8 mouse cellular contexts compared by ENCODE assay signal in genomic region chrX:161162314-161163068, GRCm38 (mm10). TPM values are rescaled to one million over a fixed set of nuclear protein-coding genes. Genes with fewer than 3 reads are reported as not detected.
DNase-seq lines count a peak whose midpoint lies in the region; ATAC-seq and TF ChIP-seq lines count a peak whose summit lies in the region.

No protein-coding gene starts in this region.

- no peak for TF ChIP-seq CTCF in stomach, postnatal 0 days (IDR thresholded peaks at IDR 0.05; ENCODE audit: low read depth)

- 22% methylated on average over 22 of the region's 22 CpGs for WGBS in forebrain, embryonic 10.5 days
- WGBS in heart, embryonic 15.5 days: 18% methylated on average over 22 of the region's 22 CpGs
- WGBS in liver, embryonic 13.5 days (ENCODE audit: insufficient replicate concordance): 19% methylated on average over 16 of the region's 22 CpGs
- WGBS in neural tube, embryonic 11.5 days: 22% methylated on average over 22 of the region's 22 CpGs
- 13% methylated on average over 22 of the region's 22 CpGs for WGBS in stomach, postnatal 0 days

- peaks cover 4% of the 10 kb centered on the region; the same call in 1 of the 2 replicates for H3K4me1 ChIP-seq in forebrain, embryonic 10.5 days
- H3K4me1 ChIP-seq in heart, embryonic 15.5 days (replicated peaks): no peaks in the 10 kb centered on the region
- no peaks in the 10 kb centered on the region for H3K4me1 ChIP-seq in liver, embryonic 13.5 days (replicated peaks)
- no peaks in the 10 kb centered on the region for H3K4me1 ChIP-seq in neural tube, embryonic 11.5 days (ENCODE audit: control insufficient read depth, insufficient read depth, low read length)
- H3K4me1 ChIP-seq in stomach, postnatal 0 days (replicated peaks; ENCODE audit: control insufficient read depth, insufficient read depth): no peaks in the 10 kb centered on the region

- peak; percentile 64 for ATAC-seq in heart, embryonic 15.5 days (replicated peaks; ENCODE audit: insufficient number of reproducible peaks, insufficient read depth, low FRiP score, low read depth)
- peak; percentile 96 for ATAC-seq in liver, embryonic 13.5 days (ENCODE audit: low read depth)
- ATAC-seq in neural tube, embryonic 11.5 days (ENCODE audit: insufficient read depth, low FRiP score, low TSS enrichment): peak; percentile 91
- peak; percentile 91 for ATAC-seq in stomach, postnatal 0 days (ENCODE audit: low FRiP score, low TSS enrichment)

- H3K4me2 ChIP-seq in heart, embryonic 15.5 days: peak overlapping the region; percentile 73
- peak overlapping the region; percentile 63 for H3K4me2 ChIP-seq in liver, embryonic 13.5 days
- H3K4me2 ChIP-seq in neural tube, embryonic 11.5 days (ENCODE audit: low read depth): peak overlapping the region; percentile 56
- peak overlapping the region; percentile 66 for H3K4me2 ChIP-seq in stomach, postnatal 0 days (replicated peaks; ENCODE audit: low read depth)

- peak overlapping the region; percentile 58 for H3K4me3 ChIP-seq in forebrain, embryonic 10.5 days
- peak overlapping the region; percentile 60 for H3K4me3 ChIP-seq in heart, embryonic 15.5 days
- peak overlapping the region; percentile 57 for H3K4me3 ChIP-seq in liver, embryonic 13.5 days (replicated peaks)
- peak overlapping the region; percentile 43 for H3K4me3 ChIP-seq in neural tube, embryonic 11.5 days (ENCODE audit: low read depth, low read length)
- peak overlapping the region; percentile 51 for H3K4me3 ChIP-seq in stomach, postnatal 0 days (ENCODE audit: low read depth, low read length)

- peak overlapping the region; percentile 51 for H3K9ac ChIP-seq in heart, embryonic 15.5 days
- peak overlapping the region; percentile 55 for H3K9ac ChIP-seq in liver, embryonic 13.5 days
- H3K9ac ChIP-seq in neural tube, embryonic 11.5 days (ENCODE audit: low read length): peak overlapping the region; percentile 56
- H3K9ac ChIP-seq in stomach, postnatal 0 days (ENCODE audit: low read length): peak overlapping the region; percentile 52

- DNase-seq in CD4-positive, CD25-positive, alpha-beta regulatory T cell, adult 2 months (ENCODE audit: low read depth, low spot score): peak; percentile 47
- DNase-seq in c-Kit-positive CD71-positive TER-119-negative erythroid progenitor cells, embryonic 14.5 days (ENCODE audit: low read depth): peak; percentile 25
- DNase-seq in forebrain, embryonic 10.5 days (ENCODE audit: extremely low spot score, low spot score): peak; percentile 55
- DNase-seq in kidney, postnatal 25 days: peak; percentile 28 to 69
- peak; percentile 18 for DNase-seq in liver, embryonic 13.5 days
- peak; percentile 59 for DNase-seq in neural tube, embryonic 11.5 days (ENCODE audit: low spot score)
- peak; percentile 68 for DNase-seq in stomach, postnatal 0 days (ENCODE audit: low spot score)

- no peak for TF ChIP-seq EP300 in stomach, postnatal 0 days (optimal IDR thresholded peaks at IDR 0.05)

- H3K27me3 ChIP-seq in forebrain, embryonic 10.5 days (ENCODE audit: poor library complexity, severe bottlenecking): peaks cover 66% of the 10 kb centered on the region
- H3K27me3 ChIP-seq in heart, embryonic 15.5 days: no peaks in the 10 kb centered on the region
- no peaks in the 10 kb centered on the region for H3K27me3 ChIP-seq in liver, embryonic 13.5 days
- H3K27me3 ChIP-seq in neural tube, embryonic 11.5 days (ENCODE audit: control insufficient read depth, insufficient read depth, low read length): no peaks in the 10 kb centered on the region
- H3K27me3 ChIP-seq in stomach, postnatal 0 days (ENCODE audit: control insufficient read depth, insufficient read depth, low read length): no peaks in the 10 kb centered on the region

- H3K36me3 ChIP-seq in forebrain, embryonic 10.5 days (replicated peaks): no peaks in the 10 kb centered on the region
- H3K36me3 ChIP-seq in heart, embryonic 15.5 days: no peaks in the 10 kb centered on the region
- H3K36me3 ChIP-seq in liver, embryonic 13.5 days: no peaks in the 10 kb centered on the region
- H3K36me3 ChIP-seq in neural tube, embryonic 11.5 days (ENCODE audit: control insufficient read depth, insufficient read depth, low read length): no peaks in the 10 kb centered on the region
- H3K36me3 ChIP-seq in stomach, postnatal 0 days (ENCODE audit: control insufficient read depth, insufficient read depth, low read length): no peaks in the 10 kb centered on the region

- H3K27ac ChIP-seq in forebrain, embryonic 10.5 days: peak overlapping the region; percentile 87
- H3K27ac ChIP-seq in heart, embryonic 15.5 days: peak overlapping the region; percentile 56
- no peak overlapping the region for H3K27ac ChIP-seq in liver, embryonic 13.5 days
- no peak overlapping the region for H3K27ac ChIP-seq in neural tube, embryonic 11.5 days (ENCODE audit: low read depth, low read length)
- no peak overlapping the region for H3K27ac ChIP-seq in stomach, postnatal 0 days (replicated peaks)

- H3K9me3 ChIP-seq in forebrain, embryonic 10.5 days: no peaks in the 10 kb centered on the region
- no peaks in the 10 kb centered on the region for H3K9me3 ChIP-seq in heart, embryonic 15.5 days (replicated peaks)
- H3K9me3 ChIP-seq in liver, embryonic 13.5 days (replicated peaks): no peaks in the 10 kb centered on the region
- H3K9me3 ChIP-seq in neural tube, embryonic 11.5 days (ENCODE audit: control insufficient read depth, low read length): no peaks in the 10 kb centered on the region
- no peaks in the 10 kb centered on the region for H3K9me3 ChIP-seq in stomach, postnatal 0 days (ENCODE audit: control insufficient read depth, low read length)

RNA-seq across cellular contexts. Expression of gene Scml2, which starts 45.5 kb away (rescaled TPM):
- 3.1 and 3.9 TPM in 2 replicates for polyA plus RNA-seq in forebrain, embryonic 10.5 days (2016; fragmentation: Nextera tagmentation; extraction: Ambion mirVana)
- polyA plus RNA-seq in heart, embryonic 15.5 days (2015; fragmentation: Nextera tagmentation; extraction: Ambion mirVana): 2.7 and 3.0 TPM in 2 replicates
- 0.68 and 0.87 TPM in 2 replicates for polyA plus RNA-seq in liver, embryonic 13.5 days (2015; fragmentation: Nextera tagmentation; extraction: Ambion mirVana)
- polyA plus RNA-seq in neural tube, embryonic 11.5 days (2014; fragmentation: Nextera tagmentation; extraction: Ambion mirVana): 3.3 and 4.1 TPM in 2 replicates
- 0.88 and 1.1 TPM in 2 replicates for polyA plus RNA-seq in stomach, postnatal 0 days (2015; fragmentation: Nextera tagmentation; extraction: Ambion mirVana)

Comparison
In these comparisons a context has a peak if more than half of its experiments do, and no peak if none do; other contexts are left out.
1. DNase-seq: peak in every context shown above with its lines; median percentile 68 in stomach, postnatal 0 days; 59 in neural tube, embryonic 11.5 days; 55 in forebrain, embryonic 10.5 days; 48 in kidney, postnatal 25 days; 47 in CD4-positive, CD25-positive, alpha-beta regulatory T cell, adult 2 months; 25 in c-Kit-positive CD71-positive TER-119-negative erythroid progenitor cells, embryonic 14.5 days; 18 in liver, embryonic 13.5 days.
2. H3K27ac ChIP-seq: peak in forebrain, embryonic 10.5 days (single experiment) and heart, embryonic 15.5 days (single experiment); none in liver, embryonic 13.5 days (single experiment), neural tube, embryonic 11.5 days (single experiment) and stomach, postnatal 0 days (single experiment).
3. Peak in every context shown above with its lines, with median percentiles within 50 percentile points of each other: H3K4me3 ChIP-seq, ATAC-seq, H3K4me2 ChIP-seq and H3K9ac ChIP-seq.